ENCODE assay signal across 28 mouse cellular contexts in genomic region chr5:147329946-147330345, GRCm38 (mm10). TPM values are rescaled to one million over a fixed set of nuclear protein-coding genes. Genes with fewer than 3 reads are reported as not detected.
DNase-seq lines count a peak whose midpoint lies in the region; ATAC-seq and TF ChIP-seq lines count a peak whose summit lies in the region.
"Had no signal": no experiment of that assay in that cellular context is flagged by ENCODE, and none has a peak within 500 bp of the region (broad histone marks: within the 10 kb centered on the region; RNA-seq: fewer than 3 reads in every experiment).

No protein-coding gene starts in this region.

- H3K4me1 ChIP-seq in forebrain, embryonic 11.5 days (replicated peaks; ENCODE audit: control insufficient read depth, insufficient read depth, low read length), result no peaks in the 10 kb centered on the region
- H3K4me1 ChIP-seq in forebrain, postnatal 0 days (ENCODE audit: insufficient read depth), result no peaks in the 10 kb centered on the region
- no peaks in the 10 kb centered on the region for H3K4me1 ChIP-seq in midbrain, embryonic 11.5 days (ENCODE audit: control insufficient read depth, insufficient read depth, low read length)
- no peaks in the 10 kb centered on the region for H3K4me1 ChIP-seq in midbrain, embryonic 14.5 days (ENCODE audit: control insufficient read depth, insufficient read depth, low read length)

- peak; percentile 27 for DNase-seq in forebrain, embryonic 11.5 days (ENCODE audit: low spot score)
- DNase-seq in forebrain, postnatal 0 days, result no peak
- DNase-seq in heart, adult 11 months, result peak; percentile 85
- no peak for DNase-seq in heart, adult 8-10 months (ENCODE audit: low spot score)
- peak; percentile 66 for DNase-seq in midbrain, embryonic 11.5 days (ENCODE audit: low spot score, missing footprints)
- no peak for DNase-seq in midbrain, embryonic 14.5 days
- DNase-seq in naive thymus-derived CD4-positive, alpha-beta T cell, adult 2 months (ENCODE audit: low read depth), result peak; percentile 2
- no peak for DNase-seq in yolk sac, embryonic 10.5 days (ENCODE audit: low spot score)
- DNase-seq: adrenal gland, adult 2 months; adrenal gland, adult 8-10 months; adrenal gland, postnatal 10 days; adrenal gland, postnatal 14 days; adrenal gland, postnatal 25 days; adrenal gland, postnatal 36 days; B cell, adult 2 months; cerebellum, adult 11 months; cerebellum, adult 11-12 months had no signal

- no peak for ATAC-seq in forebrain, embryonic 11.5 days (replicated peaks; ENCODE audit: low FRiP score)
- no peak for ATAC-seq in forebrain, postnatal 0 days
- ATAC-seq in midbrain, embryonic 11.5 days (ENCODE audit: low FRiP score), result no peak
- ATAC-seq in midbrain, embryonic 14.5 days (ENCODE audit: low FRiP score, low TSS enrichment), result no peak
- ATAC-seq: activated CD4-positive, CD25-positive, alpha-beta regulatory T cell, adult 4 months; CD4-positive, CD25-positive, alpha-beta regulatory T cell, adult 4 months; Patski had no signal

- no peak overlapping the region for H3K4me2 ChIP-seq in forebrain, embryonic 11.5 days (ENCODE audit: low read depth, low read length, severe bottlenecking)
- H3K4me2 ChIP-seq in forebrain, postnatal 0 days (ENCODE audit: low read depth), result no peak overlapping the region
- H3K4me2 ChIP-seq in midbrain, embryonic 11.5 days, result no peak overlapping the region
- no peak overlapping the region for H3K4me2 ChIP-seq in midbrain, embryonic 14.5 days (ENCODE audit: low read length)

- H3K36me3 ChIP-seq in forebrain, embryonic 11.5 days (ENCODE audit: control insufficient read depth, insufficient read depth, low read length), result no peaks in the 10 kb centered on the region
- no peaks in the 10 kb centered on the region for H3K36me3 ChIP-seq in forebrain, postnatal 0 days (ENCODE audit: insufficient read depth)
- no peaks in the 10 kb centered on the region for H3K36me3 ChIP-seq in midbrain, embryonic 11.5 days (ENCODE audit: control insufficient read depth, insufficient read depth, low read length)
- no peaks in the 10 kb centered on the region for H3K36me3 ChIP-seq in midbrain, embryonic 14.5 days (ENCODE audit: control insufficient read depth, insufficient read depth, low read length)
- H3K36me3 ChIP-seq: G1E had no signal

- H3K9me3 ChIP-seq in forebrain, embryonic 11.5 days (ENCODE audit: control insufficient read depth, low read length), result no peaks in the 10 kb centered on the region
- H3K9me3 ChIP-seq in forebrain, postnatal 0 days (ENCODE audit: low read length), result no peaks in the 10 kb centered on the region
- H3K9me3 ChIP-seq in midbrain, embryonic 11.5 days (ENCODE audit: control insufficient read depth, low read length), result no peaks in the 10 kb centered on the region
- no peaks in the 10 kb centered on the region for H3K9me3 ChIP-seq in midbrain, embryonic 14.5 days (ENCODE audit: control insufficient read depth, low read length)
- H3K9me3 ChIP-seq: G1E had no signal

- no peak overlapping the region for H3K9ac ChIP-seq in forebrain, embryonic 11.5 days (ENCODE audit: low read length)
- no peak overlapping the region for H3K9ac ChIP-seq in forebrain, postnatal 0 days
- no peak overlapping the region for H3K9ac ChIP-seq in midbrain, embryonic 11.5 days (ENCODE audit: low read length)
- H3K9ac ChIP-seq in midbrain, embryonic 14.5 days (replicated peaks; ENCODE audit: low read length), result no peak overlapping the region

- H3K4me3 ChIP-seq in forebrain, embryonic 11.5 days (ENCODE audit: low read depth, low read length), result no peak overlapping the region
- H3K4me3 ChIP-seq in forebrain, postnatal 0 days (ENCODE audit: low read depth, low read length), result no peak overlapping the region
- H3K4me3 ChIP-seq in midbrain, embryonic 11.5 days (ENCODE audit: low read depth, low read length), result no peak overlapping the region
- H3K4me3 ChIP-seq in midbrain, embryonic 14.5 days (replicated peaks; ENCODE audit: low read depth, low read length), result no peak overlapping the region

- TF ChIP-seq CTCF in forebrain, postnatal 0 days (IDR thresholded peaks at IDR 0.05; ENCODE audit: low read depth), result no peak

- no peaks in the 10 kb centered on the region for H3K27me3 ChIP-seq in forebrain, embryonic 11.5 days (ENCODE audit: control insufficient read depth, insufficient read depth, low read length)
- H3K27me3 ChIP-seq in forebrain, postnatal 0 days (ENCODE audit: insufficient read depth, low read length), result no peaks in the 10 kb centered on the region
- no peaks in the 10 kb centered on the region for H3K27me3 ChIP-seq in midbrain, embryonic 11.5 days (ENCODE audit: control insufficient read depth, insufficient read depth, low read length)
- H3K27me3 ChIP-seq in midbrain, embryonic 14.5 days (ENCODE audit: control insufficient read depth, insufficient read depth, low read length), result no peaks in the 10 kb centered on the region
- H3K27me3 ChIP-seq: CH12.LX had no signal

- H3K27ac ChIP-seq in forebrain, embryonic 11.5 days (ENCODE audit: low read depth, low read length), result no peak overlapping the region
- no peak overlapping the region for H3K27ac ChIP-seq in forebrain, postnatal 0 days (ENCODE audit: low read depth, low read length)
- no peak overlapping the region for H3K27ac ChIP-seq in midbrain, embryonic 11.5 days (ENCODE audit: low read depth, low read length)
- no peak overlapping the region for H3K27ac ChIP-seq in midbrain, embryonic 14.5 days (replicated peaks; ENCODE audit: low read depth, low read length)

- 86% methylated on average over 11 of the region's 11 CpGs for WGBS in forebrain, embryonic 11.5 days
- WGBS in forebrain, postnatal 0 days, result 83% methylated on average over 11 of the region's 11 CpGs
- 86% methylated on average over 11 of the region's 11 CpGs for WGBS in midbrain, embryonic 11.5 days
- 83% methylated on average over 11 of the region's 11 CpGs for WGBS in midbrain, embryonic 14.5 days

RNA-seq across cellular contexts. Expression of gene Urad, which starts 7.7 kb away (rescaled TPM):
- not detected in 2 replicates for polyA plus RNA-seq in forebrain, embryonic 11.5 days (2014; fragmentation: Nextera tagmentation; extraction: Ambion mirVana)
- total RNA-seq in forebrain, postnatal 0 days (2014; rRNA removed), result not detected in 2 replicates
- not detected in 2 replicates for polyA plus RNA-seq in forebrain, postnatal 0 days (2015; fragmentation: Nextera tagmentation; extraction: Ambion mirVana)
- not detected for total RNA-seq in heart, adult 8-10 months (2022)
- not detected in 2 replicates for polyA plus RNA-seq in midbrain, embryonic 11.5 days (2014; fragmentation: Nextera tagmentation; extraction: Ambion mirVana)
- polyA plus RNA-seq in midbrain, embryonic 14.5 days (2014; fragmentation: Nextera tagmentation; extraction: Ambion mirVana), result not detected in 2 replicates
- total RNA-seq: CH12.LX, ES-E14, G1E, MEL had no signal
- polyA plus RNA-seq: activated CD4-positive, CD25-positive, alpha-beta regulatory T cell, adult 4 months; brain, embryonic 14.5 days; C2C12; CD4-positive, CD25-positive, alpha-beta regulatory T cell, adult 4 months; G1E; Patski had no signal

RNA-seq across cellular contexts. Expression of gene Cdx2, which starts 22.9 kb away (rescaled TPM):
- polyA plus RNA-seq in forebrain, embryonic 11.5 days (2014; fragmentation: Nextera tagmentation; extraction: Ambion mirVana), result not detected in 2 replicates
- total RNA-seq in forebrain, postnatal 0 days (2014; rRNA removed), result not detected in 2 replicates
- polyA plus RNA-seq in forebrain, postnatal 0 days (2015; fragmentation: Nextera tagmentation; extraction: Ambion mirVana), result not detected in 2 replicates
- total RNA-seq in heart, adult 8-10 months (2022), result not detected
- not detected in 2 replicates for polyA plus RNA-seq in midbrain, embryonic 11.5 days (2014; fragmentation: Nextera tagmentation; extraction: Ambion mirVana)
- not detected in 2 replicates for polyA plus RNA-seq in midbrain, embryonic 14.5 days (2014; fragmentation: Nextera tagmentation; extraction: Ambion mirVana)
- total RNA-seq: adrenal gland, adult 18-20 months; adrenal gland, adult 2 months; adrenal gland, adult 8-10 months; adrenal gland, postnatal 10 days; adrenal gland, postnatal 14 days; adrenal gland, postnatal 25 days; adrenal gland, postnatal 36 days; adrenal gland, postnatal 4 days; CH12.LX; G1E; MEL had no signal
- polyA plus RNA-seq: activated CD4-positive, CD25-positive, alpha-beta regulatory T cell, adult 4 months; adrenal gland, adult 2 months; brain, embryonic 14.5 days; C2C12; CD4-positive, CD25-positive, alpha-beta regulatory T cell, adult 4 months; G1E had no signal

Comparison
In these comparisons a context has a peak if more than half of its experiments do, and no peak if none do; other contexts are left out.
1. DNase-seq: peak in forebrain, embryonic 11.5 days (single experiment), heart, adult 11 months (single experiment), midbrain, embryonic 11.5 days (single experiment) and naive thymus-derived CD4-positive, alpha-beta T cell, adult 2 months (single experiment); none in forebrain, postnatal 0 days (single experiment), heart, adult 8-10 months (single experiment), midbrain, embryonic 14.5 days (single experiment) and yolk sac, embryonic 10.5 days (single experiment).